ENCODE assay signal across 8 mouse cellular contexts in genomic region chr3:108535896-108536516, GRCm38 (mm10). TPM values are rescaled to one million over a fixed set of nuclear protein-coding genes. Genes with fewer than 3 reads are reported as not detected.
DNase-seq lines count a peak whose midpoint lies in the region; ATAC-seq lines count a peak whose summit lies in the region.

No protein-coding gene starts in this region.

- 3% methylated on average over 15 of the region's 15 CpGs for WGBS in embryonic facial prominence, embryonic 13.5 days
- 6% methylated on average over 15 of the region's 15 CpGs for WGBS in hindbrain, embryonic 13.5 days
- WGBS in midbrain, embryonic 15.5 days, result 4% methylated on average over 15 of the region's 15 CpGs

- no peak overlapping the region for H3K9ac ChIP-seq in embryonic facial prominence, embryonic 13.5 days
- H3K9ac ChIP-seq in hindbrain, embryonic 13.5 days, result peak overlapping the region; percentile 69
- H3K9ac ChIP-seq in midbrain, embryonic 15.5 days, result peak overlapping the region; percentile 54

- ATAC-seq in embryonic facial prominence, embryonic 13.5 days (ENCODE audit: insufficient number of reproducible peaks, insufficient read depth, low FRiP score, low TSS enrichment, low read depth), result no peak
- peak; percentile 1; the same call in 1 of the 2 replicates for ATAC-seq in hindbrain, embryonic 13.5 days (ENCODE audit: low FRiP score)
- ATAC-seq in midbrain, embryonic 15.5 days (replicated peaks), result no peak; the same call in 1 of the 2 replicates

- peak; percentile 4 for DNase-seq in left cerebral cortex, postnatal 4 days
- no peak for DNase-seq in left cerebral cortex, adult 11 months (ENCODE audit: low spot score)
- DNase-seq in retina, postnatal 1 day, result no peak
- no peak for DNase-seq in spleen, postnatal 4 days (ENCODE audit: low spot score in 2 of 2)
- DNase-seq in cerebellum, postnatal 14 days, result no peak

- H3K9me3 ChIP-seq in embryonic facial prominence, embryonic 13.5 days, result no peaks in the 10 kb centered on the region
- no peaks in the 10 kb centered on the region for H3K9me3 ChIP-seq in hindbrain, embryonic 13.5 days
- no peaks in the 10 kb centered on the region for H3K9me3 ChIP-seq in midbrain, embryonic 15.5 days

- H3K4me1 ChIP-seq in embryonic facial prominence, embryonic 13.5 days, result peaks cover 14% of the 10 kb centered on the region
- H3K4me1 ChIP-seq in hindbrain, embryonic 13.5 days (replicated peaks), result peaks cover 27% of the 10 kb centered on the region
- peaks cover 12% of the 10 kb centered on the region for H3K4me1 ChIP-seq in midbrain, embryonic 15.5 days

- peaks cover 26% of the 10 kb centered on the region for H3K27me3 ChIP-seq in embryonic facial prominence, embryonic 13.5 days
- peaks cover 9% of the 10 kb centered on the region; the same call in 1 of the 2 replicates for H3K27me3 ChIP-seq in hindbrain, embryonic 13.5 days
- no peaks in the 10 kb centered on the region for H3K27me3 ChIP-seq in midbrain, embryonic 15.5 days (replicated peaks)

- peak overlapping the region; percentile 50 for H3K4me3 ChIP-seq in embryonic facial prominence, embryonic 13.5 days
- peak overlapping the region; percentile 42 for H3K4me3 ChIP-seq in hindbrain, embryonic 13.5 days
- peak overlapping the region; percentile 45 for H3K4me3 ChIP-seq in midbrain, embryonic 15.5 days

- intact Hi-C loops in left cerebral cortex, postnatal 4 days (cut with DNase I), result no loop called here

- H3K27ac ChIP-seq in embryonic facial prominence, embryonic 13.5 days, result no peak overlapping the region
- peak overlapping the region; percentile 78 for H3K27ac ChIP-seq in hindbrain, embryonic 13.5 days
- peak overlapping the region; percentile 79 for H3K27ac ChIP-seq in midbrain, embryonic 15.5 days

- peak overlapping the region; percentile 86 for H3K4me2 ChIP-seq in embryonic facial prominence, embryonic 13.5 days
- peak overlapping the region; percentile 64 for H3K4me2 ChIP-seq in hindbrain, embryonic 13.5 days
- peak overlapping the region; percentile 64 for H3K4me2 ChIP-seq in midbrain, embryonic 15.5 days

- no peaks in the 10 kb centered on the region for H3K36me3 ChIP-seq in embryonic facial prominence, embryonic 13.5 days
- no peaks in the 10 kb centered on the region for H3K36me3 ChIP-seq in hindbrain, embryonic 13.5 days
- no peaks in the 10 kb centered on the region for H3K36me3 ChIP-seq in midbrain, embryonic 15.5 days (replicated peaks)

RNA-seq across cellular contexts. Expression of gene 5330417C22Rik, which starts 0.3 kb away (rescaled TPM):
- 10 to 100 TPM; 17.6 to 20.1 TPM for total RNA-seq in left cerebral cortex, postnatal 4 days (2021)
- 0.65 and 2.0 TPM in 2 replicates for polyA plus RNA-seq in embryonic facial prominence, embryonic 13.5 days (2015; fragmentation: Nextera tagmentation; extraction: Ambion mirVana)
- 9.8 and 10.0 TPM in 2 replicates for polyA plus RNA-seq in hindbrain, embryonic 13.5 days (2015; fragmentation: Nextera tagmentation; extraction: Ambion mirVana)
- polyA plus RNA-seq in midbrain, embryonic 15.5 days (2015; fragmentation: Nextera tagmentation; extraction: Ambion mirVana), result 18.9 and 19.4 TPM in 2 replicates

RNA-seq across cellular contexts. Expression of gene 1700013F07Rik, which starts 2.1 kb away (rescaled TPM):
- 1 to 10 TPM; 2.4 to 2.7 TPM for total RNA-seq in left cerebral cortex, postnatal 4 days (2021)
- polyA plus RNA-seq in embryonic facial prominence, embryonic 13.5 days (2015; fragmentation: Nextera tagmentation; extraction: Ambion mirVana), result not detected in 2 replicates
- polyA plus RNA-seq in hindbrain, embryonic 13.5 days (2015; fragmentation: Nextera tagmentation; extraction: Ambion mirVana), result 0.74 and 2.9 TPM in 2 replicates
- 2.8 and 3.5 TPM in 2 replicates for polyA plus RNA-seq in midbrain, embryonic 15.5 days (2015; fragmentation: Nextera tagmentation; extraction: Ambion mirVana)

RNA-seq across cellular contexts. Expression of gene Tmem167b, which starts 26.3 kb away (rescaled TPM):
- 10 to 100 TPM; 45.4 to 46.1 TPM for total RNA-seq in left cerebral cortex, postnatal 4 days (2021)
- 45.5 and 46.3 TPM in 2 replicates for polyA plus RNA-seq in embryonic facial prominence, embryonic 13.5 days (2015; fragmentation: Nextera tagmentation; extraction: Ambion mirVana)
- polyA plus RNA-seq in hindbrain, embryonic 13.5 days (2015; fragmentation: Nextera tagmentation; extraction: Ambion mirVana), result 58.8 and 60.6 TPM in 2 replicates
- polyA plus RNA-seq in midbrain, embryonic 15.5 days (2015; fragmentation: Nextera tagmentation; extraction: Ambion mirVana), result 56.1 TPM in 2 replicates

RNA-seq across cellular contexts. Expression of gene Taf13, which starts 35.5 kb away (rescaled TPM):
- total RNA-seq in left cerebral cortex, postnatal 4 days (2021), result 10 to 100 TPM; 22.3 to 26.3 TPM
- 43.3 and 53.2 TPM in 2 replicates for polyA plus RNA-seq in embryonic facial prominence, embryonic 13.5 days (2015; fragmentation: Nextera tagmentation; extraction: Ambion mirVana)
- 63.8 and 66.2 TPM in 2 replicates for polyA plus RNA-seq in hindbrain, embryonic 13.5 days (2015; fragmentation: Nextera tagmentation; extraction: Ambion mirVana)
- 53.8 and 54.6 TPM in 2 replicates for polyA plus RNA-seq in midbrain, embryonic 15.5 days (2015; fragmentation: Nextera tagmentation; extraction: Ambion mirVana)

RNA-seq across cellular contexts. Expression of gene Wdr47, which starts 55.1 kb away (rescaled TPM):
- 100 to 1,000 TPM; 184 to 186 TPM for total RNA-seq in left cerebral cortex, postnatal 4 days (2021)
- polyA plus RNA-seq in embryonic facial prominence, embryonic 13.5 days (2015; fragmentation: Nextera tagmentation; extraction: Ambion mirVana), result 14.9 and 17.5 TPM in 2 replicates
- 91.5 and 96.5 TPM in 2 replicates for polyA plus RNA-seq in hindbrain, embryonic 13.5 days (2015; fragmentation: Nextera tagmentation; extraction: Ambion mirVana)
- polyA plus RNA-seq in midbrain, embryonic 15.5 days (2015; fragmentation: Nextera tagmentation; extraction: Ambion mirVana), result 110 and 114 TPM in 2 replicates
